Mouse (Mus musculus) left cerebral cortex, postnatal 4 days (tissue): Measurements from ENCODE around the gene Pde4d. TPM values are rescaled to one million over a fixed set of nuclear protein-coding genes. Genes with fewer than 3 reads are reported as not detected.
A peak's percentile ranks its signal among the peaks of the same experiment; 100 is the strongest.

Source experiments
- DNase-seq: peaks from one replicate; pipeline ENCODE4 v3.0.0-alpha.2; 2022
- intact Hi-C: fragments of 180-260 bp; cut with DNase I; formaldehyde crosslinking; loops from one replicate; pipeline ENCODE4 v1.15.1; 2025
- total RNA-seq, 2 experiments: library from RNA; stranded (reverse); gene quantifications; 2 replicates each; pipeline ENCODE4 v1.2.3; 2021

The Pde4d gene
- total RNA-seq, 2 experiments from 2014 or later = 107 to 117 TPM

DNA sequence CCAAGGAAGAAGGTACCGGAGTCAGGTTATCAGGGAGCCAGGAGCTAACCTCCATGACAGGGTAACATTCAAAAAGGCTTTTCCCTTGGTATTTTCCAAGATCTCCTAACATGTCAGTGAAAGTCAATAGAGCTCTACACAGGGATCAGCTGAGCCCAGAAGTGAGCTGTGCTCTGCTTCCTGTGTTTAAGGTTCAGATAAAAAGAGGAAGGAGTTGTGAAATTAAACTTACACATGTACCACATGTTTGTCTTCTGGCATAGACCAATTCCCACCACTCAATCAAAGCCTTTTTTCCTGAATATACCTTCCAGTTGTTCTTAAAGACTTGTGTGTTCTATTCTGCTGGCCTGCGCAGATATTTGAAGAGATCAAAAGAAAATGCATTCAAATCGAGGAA is 37.3 kb downstream of the Pde4d start:
- intact Hi-C loops = no loop called here

DNA sequence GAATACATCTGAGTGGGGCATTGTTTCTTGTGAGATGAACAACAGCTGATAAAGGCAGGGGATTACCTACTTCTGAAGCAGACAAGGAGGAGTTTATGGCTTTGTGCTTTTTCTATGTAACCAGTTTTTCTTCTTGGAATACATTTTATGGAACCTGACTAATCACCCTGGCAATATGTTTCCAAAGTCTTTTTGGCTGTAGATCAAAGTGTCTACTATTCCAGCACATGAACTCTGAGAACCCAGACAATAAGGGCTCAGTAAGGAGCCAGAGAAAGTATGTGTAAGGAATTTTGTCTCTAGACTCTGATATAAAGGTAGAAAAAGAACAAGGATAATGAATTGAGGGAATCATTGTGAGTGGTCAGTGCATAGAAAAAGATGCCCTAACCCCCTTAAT is 40.1 kb downstream of the Pde4d start:
- no peak for DNase-seq
- intact Hi-C loops = no loop called here

More for the DNA sequence above, 37.3 kb downstream of the Pde4d start:
- DNase-seq = no peak

DNA sequence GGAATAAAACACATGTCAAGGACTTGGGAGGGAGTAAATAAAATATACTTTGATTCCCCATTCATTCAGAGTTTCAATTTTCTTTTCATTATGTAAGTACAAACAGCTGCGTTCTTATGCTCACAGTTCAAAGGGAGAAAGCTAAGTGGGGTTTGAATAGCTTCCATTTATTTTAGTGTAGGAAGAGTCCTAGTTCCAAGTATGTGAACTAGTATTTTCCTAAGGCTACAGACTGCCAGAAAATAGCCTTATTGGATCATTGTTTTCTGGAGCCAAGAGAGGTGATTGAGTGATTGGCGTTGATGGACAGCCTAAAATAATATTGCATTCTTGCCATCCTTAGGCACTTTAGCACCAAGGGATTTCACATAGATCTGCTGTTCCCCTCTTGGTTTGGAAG is 41.1 kb downstream of the Pde4d start:
- intact Hi-C loops = no loop called here
- no peak for DNase-seq

DNA sequence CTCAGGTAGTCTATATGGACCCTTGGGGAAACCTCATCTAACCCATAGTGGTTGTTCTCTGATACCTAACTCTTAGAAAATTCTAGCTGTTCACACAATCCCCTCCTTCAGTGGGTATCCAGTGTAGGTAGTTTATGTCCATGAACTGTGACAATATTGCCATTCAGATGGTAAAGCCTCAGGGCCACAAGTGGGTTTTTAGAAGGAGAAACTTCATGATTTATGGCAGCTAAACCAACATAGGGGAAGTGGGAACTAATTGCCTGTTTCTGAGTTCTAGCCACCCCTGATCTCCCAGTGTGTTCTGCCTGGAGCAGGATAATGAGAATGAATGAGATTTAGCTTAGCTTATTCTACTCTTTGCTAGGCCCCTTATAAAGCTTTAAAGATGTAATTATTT is 43.1 kb downstream of the Pde4d start:
- intact Hi-C loops = no loop called here
- DNase-seq = no peak

DNA sequence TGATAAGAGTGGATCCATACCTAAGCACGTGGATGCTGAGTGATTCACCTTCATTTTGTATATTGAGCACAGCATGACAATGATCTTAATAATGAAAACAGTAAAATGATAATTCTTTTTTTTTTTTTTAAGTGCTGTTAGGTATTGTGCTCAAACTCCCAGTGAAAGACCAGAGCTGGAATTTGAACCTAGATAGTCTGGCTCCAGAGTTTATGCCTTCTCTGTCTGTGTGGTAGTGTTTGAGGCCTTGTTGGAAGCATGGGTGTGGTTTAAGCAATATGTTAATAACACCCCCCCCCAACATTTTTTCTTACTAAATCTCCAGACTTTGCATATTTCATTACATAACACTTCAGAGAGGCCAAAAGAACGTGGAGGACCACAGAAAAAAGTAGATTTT is 44.6 kb downstream of the Pde4d start:
- intact Hi-C loops = no loop called here

DNA sequence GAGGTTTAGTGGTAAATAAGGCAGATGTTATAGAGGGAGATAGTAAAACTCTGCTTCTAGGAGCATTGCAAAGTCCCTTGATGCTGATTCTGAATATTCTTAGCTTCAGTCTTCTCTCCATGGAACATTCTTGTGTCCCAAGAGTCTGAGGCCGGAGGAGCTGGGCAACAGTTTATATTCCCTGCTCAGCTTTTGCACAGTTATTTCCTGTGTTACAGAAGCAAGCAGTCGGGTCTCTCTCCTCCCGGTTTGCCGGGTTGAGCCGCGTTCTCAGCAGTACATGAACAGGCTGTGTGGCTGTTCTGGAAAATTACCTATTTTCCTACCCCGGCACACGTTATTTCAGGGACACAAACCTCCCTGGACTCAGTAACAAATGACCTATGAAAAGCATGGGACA is 48.0 kb downstream of the Pde4d start:
- DNase-seq = no peak
- intact Hi-C loops = no loop called here

More for the DNA sequence above, 44.6 kb downstream of the Pde4d start:
- no peak for DNase-seq

DNA sequence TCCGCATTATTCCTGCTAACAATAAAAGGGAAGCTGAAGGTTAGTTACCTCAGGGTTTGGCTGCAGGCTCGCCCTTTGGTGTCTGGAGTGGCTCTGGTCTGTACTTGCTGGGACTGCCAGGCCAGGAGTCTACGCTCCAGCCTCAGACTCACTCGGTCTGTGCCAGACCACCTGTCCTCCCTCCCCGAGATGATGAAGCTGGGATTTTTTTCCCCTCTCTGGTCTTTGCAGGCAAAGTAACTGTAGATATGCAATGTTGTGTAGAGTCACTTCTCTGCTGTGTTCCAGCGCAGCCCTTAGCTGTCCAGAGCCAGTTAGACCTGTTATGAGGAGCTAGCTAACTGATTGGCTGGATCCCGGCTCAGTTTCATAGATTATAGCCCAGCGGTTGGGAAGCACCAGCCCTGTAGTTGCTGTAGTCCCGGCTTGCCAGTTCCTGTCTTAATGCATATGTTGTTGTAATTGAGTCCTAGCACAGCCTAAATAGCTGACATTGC is 48.5 kb downstream of the Pde4d start:
- intact Hi-C loops = no loop called here
- no peak for DNase-seq

DNA sequence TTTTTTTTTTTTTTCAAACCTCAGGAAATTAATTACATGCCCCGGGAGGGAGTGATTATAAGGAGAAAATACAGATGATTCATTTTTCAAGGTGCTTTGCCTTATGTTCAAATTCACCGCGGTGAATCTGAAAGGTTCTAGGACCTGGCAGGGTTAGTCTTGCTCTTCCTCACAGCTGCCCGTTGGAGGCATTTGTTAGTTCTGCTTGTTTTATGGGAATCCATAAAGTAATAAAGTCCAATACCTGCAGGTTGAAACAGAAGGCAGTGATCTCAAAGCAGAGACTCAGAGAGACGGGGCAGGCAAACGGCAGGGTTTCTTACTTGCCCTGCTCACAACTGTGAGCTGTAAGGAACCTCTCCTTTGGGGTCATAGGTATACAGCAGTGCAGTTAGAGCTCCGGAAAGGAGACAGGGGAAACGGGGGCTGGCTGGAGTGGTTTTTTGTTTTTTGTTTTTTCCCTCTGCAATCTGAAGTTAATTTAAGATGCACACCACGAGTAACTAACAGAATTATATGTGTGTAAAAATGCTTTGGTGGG is 49.1 kb downstream of the Pde4d start:
- intact Hi-C loops = no loop called here
- no peak for DNase-seq

DNA sequence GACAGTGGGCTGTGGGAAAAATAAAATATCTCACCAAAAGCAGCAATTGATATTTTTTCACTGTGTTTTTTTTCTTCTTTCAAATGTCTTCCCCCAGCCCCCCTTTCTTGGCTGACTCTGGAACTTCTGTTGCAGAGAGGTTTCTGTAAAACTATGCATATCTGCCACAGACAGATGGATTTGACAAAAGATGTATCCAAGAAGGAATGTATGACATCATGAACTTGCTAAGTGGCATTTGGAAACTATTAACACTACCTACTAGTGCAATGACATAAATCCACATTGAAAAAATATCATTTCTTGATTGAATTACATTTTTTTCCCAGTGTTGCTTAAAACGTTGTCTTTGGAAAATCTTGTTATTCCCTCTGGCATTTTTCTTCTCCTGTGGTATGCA is 51.6 kb downstream of the Pde4d start:
- no peak for DNase-seq
- intact Hi-C loops = no loop called here

DNA sequence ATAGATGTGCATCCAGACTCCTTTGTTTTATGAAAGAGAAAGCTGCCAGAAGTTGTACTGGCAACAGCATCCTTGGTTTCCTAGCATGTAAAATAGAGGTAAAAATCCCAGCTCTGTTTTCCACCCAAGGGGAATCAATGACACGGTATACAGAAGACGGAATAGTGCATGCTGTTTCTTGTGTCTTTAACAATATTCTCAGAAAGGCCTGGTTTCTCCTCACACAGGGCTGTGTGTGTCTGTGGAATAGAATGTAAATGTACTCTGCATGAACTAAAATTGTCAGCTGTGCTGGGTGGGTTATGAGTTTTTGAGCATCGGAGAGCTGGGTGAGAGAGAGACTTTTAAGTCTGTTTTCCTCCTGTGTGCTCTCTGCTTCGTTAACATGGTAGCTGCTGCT is 74.8 kb downstream of the Pde4d start:
- no peak for DNase-seq
- intact Hi-C loops = no loop called here

DNA sequence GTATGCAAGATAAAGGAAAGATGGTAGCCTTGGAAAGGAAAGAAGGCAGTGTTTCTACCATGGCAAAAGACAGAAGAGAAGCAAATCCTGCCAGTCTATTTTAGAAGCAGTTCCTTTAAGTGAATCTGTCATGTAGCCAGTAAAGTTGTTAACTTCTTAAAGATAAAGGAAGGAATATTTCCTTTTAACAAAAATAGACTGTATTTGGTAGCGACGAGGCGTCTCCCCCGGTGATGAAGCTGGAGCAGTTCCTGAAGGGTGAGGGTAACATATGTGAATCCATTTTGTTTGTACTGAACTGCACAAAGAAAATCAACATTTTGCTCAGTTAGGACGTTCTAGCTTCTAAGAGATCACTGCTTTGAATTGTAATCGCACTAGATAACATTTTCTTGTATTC is 75.2 kb downstream of the Pde4d start:
- intact Hi-C loops = no loop called here
- DNase-seq = no peak

DNA sequence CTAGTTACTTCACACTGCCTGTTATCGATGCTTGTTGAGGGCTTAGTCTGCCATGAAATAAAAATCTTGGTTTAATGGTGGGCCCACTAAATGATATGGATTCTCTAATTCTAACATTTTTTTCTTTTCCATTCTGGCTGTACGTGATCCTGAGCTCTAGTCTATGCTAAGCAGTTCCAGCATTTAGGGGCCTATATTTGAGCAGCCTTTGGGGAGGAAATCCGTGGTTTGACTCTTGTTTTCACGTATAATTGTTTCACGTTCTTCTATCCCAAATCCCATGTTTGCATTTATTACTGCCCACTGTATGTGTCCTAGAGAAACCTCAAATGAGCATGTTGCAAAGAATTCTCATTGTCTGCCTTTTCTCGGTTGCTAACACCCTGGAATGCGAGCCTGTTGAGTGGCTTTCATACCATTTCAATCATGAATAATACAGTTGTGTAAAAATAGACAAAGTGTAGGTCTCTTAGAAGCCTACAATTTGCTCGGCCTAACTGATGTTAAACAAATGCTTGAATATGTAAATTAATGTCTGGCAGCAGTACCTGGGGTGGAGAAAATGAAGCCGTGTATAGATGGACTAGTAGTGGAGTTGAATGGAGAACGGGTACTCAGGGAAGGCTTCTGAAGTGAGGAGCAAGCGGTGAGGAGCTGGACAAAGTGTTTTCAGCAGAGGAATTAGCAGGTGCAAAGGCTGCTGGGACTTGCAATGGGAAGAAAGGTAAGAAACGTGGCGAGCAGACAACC is 76.7 kb downstream of the Pde4d start:
- intact Hi-C loops = no loop called here
- no peak for DNase-seq

DNA sequence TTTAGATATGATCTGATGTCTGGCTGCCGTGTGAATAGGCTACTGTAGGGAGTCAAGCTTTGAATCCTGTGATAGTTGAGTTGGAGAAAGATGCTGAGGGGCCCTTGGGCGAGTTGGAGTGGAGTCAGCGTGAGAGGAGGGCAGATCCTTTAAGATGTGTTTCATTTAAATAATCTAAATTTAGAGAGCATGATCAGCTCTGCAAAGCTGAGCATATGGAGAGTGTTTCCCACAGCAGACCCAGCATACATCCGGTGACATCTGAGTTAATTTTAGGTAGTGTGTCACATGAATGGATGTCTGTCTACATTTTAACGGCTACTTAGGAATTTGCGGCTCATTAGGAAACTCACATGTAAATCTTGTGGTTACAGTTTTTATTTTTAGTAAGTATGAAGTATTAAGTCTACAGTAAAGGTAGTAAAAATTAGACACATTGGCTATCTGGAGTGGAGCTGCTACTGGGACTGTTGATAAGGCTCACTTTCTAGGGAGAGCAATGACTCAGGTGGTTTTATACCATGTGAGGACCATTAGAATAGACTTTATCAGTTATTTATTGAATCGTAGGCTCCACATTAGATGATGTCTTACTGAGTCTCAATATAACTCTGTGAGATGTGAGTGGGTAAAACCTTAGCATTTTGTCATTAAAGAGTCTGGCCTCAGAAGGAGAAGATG is 77.5 kb downstream of the Pde4d start:
- intact Hi-C loops = no loop called here
- DNase-seq = no peak

DNA sequence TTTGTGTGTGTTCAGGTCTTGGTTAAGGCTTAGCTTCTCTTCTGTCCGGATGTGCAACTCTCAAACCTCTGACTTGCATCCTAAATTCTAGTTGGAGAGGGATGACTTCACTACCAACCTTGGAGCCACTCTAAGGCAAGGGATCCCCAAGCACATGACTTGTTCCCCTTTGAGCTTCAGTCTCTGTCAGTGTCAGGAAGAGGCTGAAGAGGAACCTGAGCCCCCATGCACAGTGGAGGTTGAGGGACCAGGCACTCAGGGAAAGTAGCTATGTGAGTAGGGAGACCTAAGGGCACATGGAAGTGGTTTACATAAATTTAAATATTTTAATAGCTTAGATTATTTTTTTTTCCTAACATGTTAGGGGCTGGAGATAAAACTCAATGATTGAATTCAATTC is 78.6 kb downstream of the Pde4d start:
- no peak for DNase-seq
- intact Hi-C loops = no loop called here

DNA sequence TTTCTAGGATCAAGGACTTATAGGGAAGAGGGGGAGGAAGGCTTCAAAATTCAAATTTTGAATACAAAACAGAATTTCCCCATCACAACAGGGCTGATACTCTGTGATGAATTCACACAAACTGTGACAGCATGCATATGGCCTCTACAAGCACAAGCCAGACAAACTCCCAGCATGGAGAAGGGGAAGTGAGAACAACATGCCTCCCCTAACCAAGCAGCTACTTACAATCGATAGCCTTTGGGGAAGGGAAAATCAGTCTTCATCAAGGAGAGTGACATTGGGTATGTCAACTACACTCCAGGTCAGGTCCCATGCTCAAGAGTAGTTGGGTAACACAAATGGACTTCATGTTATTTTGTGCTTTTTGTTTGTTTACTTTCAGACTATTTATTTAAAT is 83.1 kb downstream of the Pde4d start:
- intact Hi-C loops = no loop called here
- DNase-seq = no peak

DNA sequence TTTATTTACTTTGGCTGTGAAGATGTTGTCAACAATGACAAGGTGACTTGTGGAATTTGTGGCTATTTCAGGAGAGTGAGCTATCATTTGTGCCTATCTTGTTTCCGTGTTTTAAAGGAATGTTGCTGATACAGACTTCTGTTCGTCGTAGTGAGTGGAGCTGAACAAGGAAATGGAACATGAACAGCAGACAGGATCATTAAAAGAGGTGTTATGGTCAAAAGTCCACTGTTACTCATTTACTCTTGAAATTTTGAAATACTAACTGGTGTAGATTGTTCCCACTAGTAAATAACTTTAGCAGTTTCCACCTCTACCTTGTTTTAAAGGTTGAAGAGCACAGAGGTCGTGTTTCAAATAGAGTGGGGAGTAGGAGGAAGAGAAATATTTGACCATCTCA is 86.7 kb downstream of the Pde4d start:
- intact Hi-C loops = no loop called here
- no peak for DNase-seq

DNA sequence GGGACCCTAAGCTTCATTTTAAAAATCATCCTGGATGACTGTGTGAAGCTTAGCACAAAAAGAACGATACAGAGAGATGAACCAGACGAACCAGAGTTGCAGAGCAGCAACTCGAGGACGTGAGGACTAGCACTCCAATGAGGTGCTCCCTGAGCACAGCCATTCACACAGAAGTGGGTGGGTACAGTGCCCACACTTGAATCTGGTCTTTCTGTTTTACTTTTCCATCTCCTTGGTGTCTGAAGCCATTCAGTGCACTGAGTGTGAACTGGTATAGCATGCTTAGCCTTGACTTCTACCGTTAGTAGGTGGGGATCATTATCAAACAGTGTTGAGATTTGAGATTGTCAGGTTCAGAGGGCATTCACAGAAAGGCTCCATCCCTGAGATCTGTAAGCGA is 87.2 kb downstream of the Pde4d start:
- no peak for DNase-seq
- intact Hi-C loops = no loop called here

DNA sequence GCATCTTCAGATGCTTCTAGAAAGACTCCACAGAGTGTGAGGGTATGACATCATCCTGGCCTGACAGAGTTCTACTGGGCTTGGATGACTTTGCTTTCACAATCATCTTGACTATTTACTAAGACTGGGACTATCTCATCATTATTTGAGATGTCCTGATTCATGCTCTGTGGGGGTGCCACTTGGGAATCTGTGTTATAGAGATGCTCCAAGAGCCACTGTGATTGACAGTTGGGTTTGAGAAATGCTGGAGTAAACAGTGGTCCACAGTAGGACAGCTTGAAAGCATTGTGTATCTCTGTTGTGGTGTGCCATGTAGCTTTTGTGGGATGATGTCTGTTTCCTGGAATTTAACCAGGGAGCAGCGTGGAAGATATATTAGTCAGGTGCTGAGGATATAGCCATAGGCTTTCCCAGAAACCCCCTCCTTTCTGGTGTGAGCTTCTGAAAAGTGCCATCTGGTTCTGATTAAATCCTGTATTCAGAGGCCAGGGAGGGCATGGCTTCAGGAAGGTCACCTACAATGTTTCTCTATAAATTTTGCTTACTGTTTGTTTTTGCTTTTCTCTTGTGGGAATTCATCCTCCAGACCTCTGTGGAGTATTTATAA is 89.1 kb downstream of the Pde4d start:
- intact Hi-C loops = no loop called here

DNA sequence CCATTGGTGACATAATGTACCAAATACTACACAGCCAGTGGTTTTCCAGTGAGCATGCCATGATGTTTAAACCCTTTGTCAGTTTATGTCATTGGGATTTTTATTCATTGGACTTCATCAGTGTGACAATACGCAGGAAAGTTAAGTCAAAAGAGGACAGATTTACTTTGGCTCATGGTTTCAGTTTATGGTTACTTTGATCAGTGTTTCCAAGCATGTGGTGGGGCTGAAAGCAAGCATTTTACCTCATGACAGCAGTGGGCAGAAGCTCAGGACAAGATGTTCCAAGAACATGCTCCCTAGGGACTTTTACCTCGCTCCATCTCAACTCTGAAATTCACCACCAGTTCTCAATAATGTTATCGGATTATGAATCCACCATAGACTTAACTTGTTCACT is 91.7 kb downstream of the Pde4d start:
- no peak for DNase-seq
- intact Hi-C loops = no loop called here

More for the DNA sequence above, 89.1 kb downstream of the Pde4d start:
- DNase-seq = no peak

DNA sequence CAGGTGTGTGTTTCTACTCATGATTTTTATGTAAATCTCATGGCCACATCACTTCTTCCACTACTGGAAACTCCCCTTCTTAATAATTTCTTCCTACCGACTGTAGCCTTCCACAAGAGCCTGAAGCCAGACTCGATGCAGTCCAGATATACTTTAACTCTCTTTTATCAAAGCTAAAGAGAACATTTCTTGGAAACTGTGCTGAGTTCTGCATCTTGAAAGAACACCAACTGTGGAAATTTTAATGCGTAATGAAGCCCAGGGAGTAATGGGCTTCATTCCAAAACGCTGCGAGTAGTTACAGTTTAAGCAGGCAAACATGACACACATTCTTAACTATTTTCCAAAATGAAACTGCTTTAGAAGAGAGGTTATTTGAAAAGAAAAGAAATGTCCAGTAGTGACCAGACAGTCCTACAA is 92.6 kb downstream of the Pde4d start:
- DNase-seq = peak; percentile 6

DNA sequence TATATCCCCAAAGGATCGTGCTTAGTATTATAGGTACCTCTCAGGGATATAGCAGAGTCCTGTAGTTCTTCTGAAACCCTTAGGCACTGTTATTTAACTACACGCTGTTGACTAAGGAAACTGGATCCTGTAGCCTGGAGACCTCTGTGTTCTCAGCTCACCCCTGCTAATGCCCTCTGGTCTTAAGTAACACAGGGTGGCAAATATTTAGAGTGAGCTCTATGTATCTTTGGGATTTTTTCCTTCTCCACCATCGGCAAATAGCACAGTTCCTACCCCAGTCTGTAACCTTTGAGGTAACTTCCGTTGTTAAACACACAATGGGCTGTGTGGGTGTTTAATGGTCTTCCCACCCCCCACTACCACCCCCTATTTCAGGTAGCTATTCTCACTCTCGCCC is 102.5 kb downstream of the Pde4d start:
- intact Hi-C loops = no loop called here
- no peak for DNase-seq

More for the DNA sequence above, 92.6 kb downstream of the Pde4d start:
- intact Hi-C loops = no loop called here

DNA sequence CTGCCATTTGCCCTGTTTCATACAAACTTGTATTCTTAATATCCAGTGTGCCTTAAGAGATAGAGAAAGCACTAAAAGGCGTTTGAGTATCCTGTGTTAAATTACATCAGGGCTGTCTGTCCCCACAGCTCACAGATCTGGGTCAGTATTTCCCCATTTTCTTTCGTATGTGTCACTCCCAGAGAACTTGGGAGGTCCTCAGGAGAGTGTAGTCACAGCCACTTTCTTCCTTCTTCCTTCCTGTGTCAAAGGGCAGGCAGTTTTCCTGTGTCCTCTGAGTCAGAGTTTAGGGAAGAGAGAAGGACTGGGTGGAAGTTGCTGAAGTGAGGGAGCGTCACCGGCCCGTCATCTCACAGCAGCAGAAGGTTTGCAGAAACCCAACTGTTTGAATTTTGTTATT is 103.2 kb downstream of the Pde4d start:
- intact Hi-C loops = no loop called here
- DNase-seq = no peak
